In the genomic region with DNA sequence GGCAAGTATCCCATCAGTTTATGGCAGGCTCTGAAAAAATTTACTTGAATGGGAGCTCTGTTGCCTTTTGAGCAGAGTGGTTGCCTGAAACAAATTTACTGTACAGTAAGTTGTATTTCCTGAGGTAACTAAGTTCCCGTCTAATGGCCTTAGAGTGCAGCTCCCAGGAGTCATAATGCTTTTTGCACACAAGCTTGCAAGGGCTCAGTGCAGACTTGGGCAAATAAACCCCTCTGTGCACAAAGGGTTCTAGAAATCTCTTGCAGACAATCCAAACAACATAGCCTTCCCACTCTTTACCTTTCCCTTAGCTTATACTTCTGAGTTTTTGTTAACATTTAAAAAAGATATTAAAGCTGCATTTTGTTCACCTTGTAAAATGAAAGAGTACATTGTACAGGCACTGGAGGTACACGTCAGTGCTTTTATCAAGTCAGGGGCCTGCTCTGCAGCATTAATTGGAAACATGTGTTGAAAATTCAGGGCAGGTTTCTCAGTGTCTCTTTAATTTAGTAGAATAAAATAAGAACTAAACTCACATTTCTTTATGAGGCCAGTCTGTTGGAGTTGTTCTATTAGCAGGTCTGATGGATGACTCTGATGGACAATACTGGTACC, we compare ENCODE assay signal across 22 mouse cellular contexts.
A peak's percentile ranks its signal among the peaks of the same experiment; 100 is the strongest.
DNase-seq lines count a peak whose midpoint lies in the region; ATAC-seq and TF ChIP-seq lines count a peak whose summit lies in the region.
"Had no signal": no experiment of that assay in that cellular context is flagged by ENCODE, and none has a peak within 500 bp of the region (broad histone marks: within the 10 kb centered on the region; RNA-seq: fewer than 3 reads in every experiment).

No protein-coding gene starts in this region.

- H3K4me3 ChIP-seq in heart, embryonic 13.5 days, result no peak overlapping the region
- H3K4me3 ChIP-seq in embryonic facial prominence, embryonic 14.5 days (ENCODE audit: low read depth, low read length), result no peak overlapping the region
- H3K4me3 ChIP-seq in limb, embryonic 14.5 days (replicated peaks; ENCODE audit: low read length), result no peak overlapping the region
- no peak overlapping the region for H3K4me3 ChIP-seq in midbrain, embryonic 16.5 days (ENCODE audit: low read depth, low read length)
- no peak overlapping the region for H3K4me3 ChIP-seq in lung, postnatal 0 days (ENCODE audit: low read depth, low read length)
- H3K4me3 ChIP-seq: forebrain, embryonic 15.5 days; gastrocnemius, adult 2 months; heart, embryonic 15.5 days; left cerebral cortex, adult 2 months; limb, embryonic 15.5 days; liver, embryonic 15.5 days; midbrain, embryonic 13.5 days; neural tube, embryonic 15.5 days had no signal

- H3K27ac ChIP-seq in heart, embryonic 13.5 days (replicated peaks), result peak overlapping the region; percentile 69
- H3K27ac ChIP-seq in embryonic facial prominence, embryonic 14.5 days (replicated peaks; ENCODE audit: low read depth, low read length), result peak overlapping the region; percentile 21; the same call in 1 of the 2 replicates
- H3K27ac ChIP-seq in limb, embryonic 14.5 days (replicated peaks; ENCODE audit: low read depth, low read length), result peak overlapping the region; percentile 71
- no peak overlapping the region for H3K27ac ChIP-seq in midbrain, embryonic 16.5 days (ENCODE audit: low read length)
- no peak overlapping the region for H3K27ac ChIP-seq in lung, postnatal 0 days (ENCODE audit: low read length)
- H3K27ac ChIP-seq: forebrain, embryonic 15.5 days; gastrocnemius, adult 2 months; heart, embryonic 15.5 days; left cerebral cortex, adult 2 months; limb, embryonic 15.5 days; liver, embryonic 15.5 days; midbrain, embryonic 13.5 days; neural tube, embryonic 15.5 days had no signal

- no peaks in the 10 kb centered on the region for H3K27me3 ChIP-seq in heart, embryonic 13.5 days (replicated peaks)
- H3K27me3 ChIP-seq in embryonic facial prominence, embryonic 14.5 days (replicated peaks; ENCODE audit: control insufficient read depth, insufficient read depth, low read length), result no peaks in the 10 kb centered on the region
- no peaks in the 10 kb centered on the region for H3K27me3 ChIP-seq in limb, embryonic 14.5 days (ENCODE audit: control insufficient read depth, insufficient read depth, low read length)
- H3K27me3 ChIP-seq in midbrain, embryonic 16.5 days (ENCODE audit: control insufficient read depth, insufficient read depth, low read depth, low read length), result no peaks in the 10 kb centered on the region
- H3K27me3 ChIP-seq in lung, postnatal 0 days (replicated peaks; ENCODE audit: insufficient read depth, low read length), result no peaks in the 10 kb centered on the region
- H3K27me3 ChIP-seq: forebrain, embryonic 15.5 days; heart, embryonic 15.5 days; limb, embryonic 15.5 days; liver, embryonic 15.5 days; midbrain, embryonic 13.5 days; neural tube, embryonic 15.5 days had no signal

- TF ChIP-seq POLR2A in limb, embryonic 14.5 days (IDR thresholded peaks at IDR 0.05; ENCODE audit: borderline replicate concordance, extremely low read depth, insufficient read depth, insufficient read length), result no peak

- no peaks in the 10 kb centered on the region for H3K9me3 ChIP-seq in heart, embryonic 13.5 days
- no peaks in the 10 kb centered on the region for H3K9me3 ChIP-seq in embryonic facial prominence, embryonic 14.5 days (ENCODE audit: control insufficient read depth, low read length)
- no peaks in the 10 kb centered on the region for H3K9me3 ChIP-seq in limb, embryonic 14.5 days (ENCODE audit: control insufficient read depth, low read length)
- no peaks in the 10 kb centered on the region for H3K9me3 ChIP-seq in midbrain, embryonic 16.5 days (replicated peaks; ENCODE audit: control insufficient read depth, low read length, poor library complexity, severe bottlenecking)
- H3K9me3 ChIP-seq in lung, postnatal 0 days (ENCODE audit: low read length), result no peaks in the 10 kb centered on the region
- H3K9me3 ChIP-seq: forebrain, embryonic 15.5 days; heart, embryonic 15.5 days; limb, embryonic 15.5 days; liver, embryonic 15.5 days; midbrain, embryonic 13.5 days; neural tube, embryonic 15.5 days had no signal

- DNase-seq in heart, postnatal 25 days (ENCODE audit: low spot score), result no peak
- DNase-seq in embryo, embryonic 11.5 days (ENCODE audit: low read depth, low spot score), result peak; percentile 9
- DNase-seq in embryonic facial prominence, embryonic 14.5 days (ENCODE audit: low spot score), result peak; percentile 54
- no peak for DNase-seq in limb, embryonic 14.5 days (ENCODE audit: low spot score)
- DNase-seq in lung, postnatal 0 days (ENCODE audit: low spot score), result no peak
- DNase-seq: adrenal gland, adult 8-10 months; cerebellum, adult 8-10 months; gastrocnemius, adult 2 months; kidney, adult 9 months; kidney, postnatal 25 days; right cerebral cortex, postnatal 25 days; thymus, postnatal 36 days had no signal

- intact Hi-C loops in heart, postnatal 25 days (cut with DNase I), result no loop called here

- no peak; the same call in 1 of the 2 replicates for ATAC-seq in heart, embryonic 13.5 days (ENCODE audit: extremely low read depth, insufficient number of reproducible peaks, low FRiP score, low TSS enrichment)
- ATAC-seq in embryonic facial prominence, embryonic 14.5 days (ENCODE audit: low read depth), result no peak
- peak; percentile 44; the same call in 1 of the 2 replicates for ATAC-seq in limb, embryonic 14.5 days (ENCODE audit: low FRiP score, low read depth)
- ATAC-seq in midbrain, embryonic 16.5 days, result no peak
- no peak for ATAC-seq in monocyte, adult 5-6 weeks (replicated peaks; ENCODE audit: insufficient number of reproducible peaks, low FRiP score, low TSS enrichment, poor library complexity, severe bottlenecking)
- no peak for ATAC-seq in lung, postnatal 0 days
- ATAC-seq: forebrain, embryonic 15.5 days; midbrain, embryonic 13.5 days had no signal

- no peak overlapping the region for H3K4me2 ChIP-seq in heart, embryonic 13.5 days
- no peak overlapping the region for H3K4me2 ChIP-seq in embryonic facial prominence, embryonic 14.5 days (ENCODE audit: low read depth, low read length)
- no peak overlapping the region for H3K4me2 ChIP-seq in limb, embryonic 14.5 days (replicated peaks; ENCODE audit: low read depth, low read length, severe bottlenecking)
- no peak overlapping the region for H3K4me2 ChIP-seq in midbrain, embryonic 16.5 days (ENCODE audit: low read length)
- H3K4me2 ChIP-seq in lung, postnatal 0 days (replicated peaks; ENCODE audit: low read depth, low read length), result no peak overlapping the region
- H3K4me2 ChIP-seq: forebrain, embryonic 15.5 days; heart, embryonic 15.5 days; limb, embryonic 15.5 days; liver, embryonic 15.5 days; midbrain, embryonic 13.5 days; neural tube, embryonic 15.5 days had no signal

- TF ChIP-seq EP300 in lung, postnatal 0 days (IDR thresholded peaks at IDR 0.05), result no peak

- TF ChIP-seq CTCF in lung, postnatal 0 days (IDR thresholded peaks at IDR 0.05), result no peak

- no peaks in the 10 kb centered on the region for H3K4me1 ChIP-seq in heart, embryonic 13.5 days
- 0 out of 2 replicates have a peak, but pooled peaks cover 9% of the 10 kb centered on the region for H3K4me1 ChIP-seq in embryonic facial prominence, embryonic 14.5 days (ENCODE audit: control insufficient read depth, insufficient read depth, low read length)
- peaks cover 11% of the 10 kb centered on the region; the same call in 1 of the 2 replicates for H3K4me1 ChIP-seq in limb, embryonic 14.5 days (ENCODE audit: control insufficient read depth, insufficient read depth, low read length)
- no peaks in the 10 kb centered on the region for H3K4me1 ChIP-seq in midbrain, embryonic 16.5 days (ENCODE audit: control insufficient read depth, insufficient read depth, low read length)
- H3K4me1 ChIP-seq in lung, postnatal 0 days (ENCODE audit: insufficient read depth, low read depth, low read length), result no peaks in the 10 kb centered on the region
- H3K4me1 ChIP-seq: forebrain, embryonic 15.5 days; heart, embryonic 15.5 days; limb, embryonic 15.5 days; liver, embryonic 15.5 days; midbrain, embryonic 13.5 days; neural tube, embryonic 15.5 days had no signal

- H3K36me3 ChIP-seq in heart, embryonic 13.5 days, result no peaks in the 10 kb centered on the region
- no peaks in the 10 kb centered on the region for H3K36me3 ChIP-seq in embryonic facial prominence, embryonic 14.5 days (ENCODE audit: control insufficient read depth, insufficient read depth, low read length)
- H3K36me3 ChIP-seq in limb, embryonic 14.5 days (ENCODE audit: control insufficient read depth, insufficient read depth, low read length), result no peaks in the 10 kb centered on the region
- H3K36me3 ChIP-seq in midbrain, embryonic 16.5 days (ENCODE audit: control insufficient read depth, insufficient read depth, low read length), result no peaks in the 10 kb centered on the region
- H3K36me3 ChIP-seq in lung, postnatal 0 days (ENCODE audit: insufficient read depth, low read length), result no peaks in the 10 kb centered on the region
- H3K36me3 ChIP-seq: forebrain, embryonic 15.5 days; heart, embryonic 15.5 days; limb, embryonic 15.5 days; liver, embryonic 15.5 days; midbrain, embryonic 13.5 days; neural tube, embryonic 15.5 days had no signal

- no peak overlapping the region for H3K9ac ChIP-seq in heart, embryonic 13.5 days
- no peak overlapping the region for H3K9ac ChIP-seq in embryonic facial prominence, embryonic 14.5 days (ENCODE audit: low read depth, low read length)
- no peak overlapping the region for H3K9ac ChIP-seq in limb, embryonic 14.5 days (ENCODE audit: low read depth, low read length, severe bottlenecking)
- H3K9ac ChIP-seq in midbrain, embryonic 16.5 days (ENCODE audit: low read depth, low read length), result no peak overlapping the region
- no peak overlapping the region for H3K9ac ChIP-seq in lung, postnatal 0 days (replicated peaks; ENCODE audit: low read depth)
- H3K9ac ChIP-seq: forebrain, embryonic 15.5 days; heart, embryonic 15.5 days; limb, embryonic 15.5 days; liver, embryonic 15.5 days; midbrain, embryonic 13.5 days; neural tube, embryonic 15.5 days had no signal

- 57% methylated on average over 2 of the region's 2 CpGs for WGBS in heart, embryonic 13.5 days
- 23% methylated on average over 2 of the region's 2 CpGs for WGBS in embryonic facial prominence, embryonic 14.5 days
- 20% methylated on average over 2 of the region's 2 CpGs for WGBS in limb, embryonic 14.5 days
- WGBS in midbrain, embryonic 16.5 days, result 64% methylated on average over 2 of the region's 2 CpGs
- WGBS in lung, postnatal 0 days, result 39% methylated on average over 2 of the region's 2 CpGs

Comparison
In these comparisons a context has a peak if more than half of its experiments do, and no peak if none do; other contexts are left out.
1. H3K27ac ChIP-seq: peak in heart, embryonic 13.5 days (single experiment), embryonic facial prominence, embryonic 14.5 days (single experiment) and limb, embryonic 14.5 days (single experiment); none in midbrain, embryonic 16.5 days (single experiment) and lung, postnatal 0 days (single experiment).
2. DNase-seq: peak in embryo, embryonic 11.5 days (single experiment) and embryonic facial prominence, embryonic 14.5 days (single experiment); none in heart, postnatal 25 days (single experiment), limb, embryonic 14.5 days (single experiment) and lung, postnatal 0 days (single experiment).